11 mouse cellular contexts compared by ENCODE assay signal in genomic region chr15:96272356-96272755, GRCm38 (mm10). TPM values are rescaled to one million over a fixed set of nuclear protein-coding genes. Genes with fewer than 3 reads are reported as not detected.
DNase-seq lines count a peak whose midpoint lies in the region; ATAC-seq lines count a peak whose summit lies in the region.
"Had no signal": no experiment of that assay in that cellular context is flagged by ENCODE, and none has a peak within 500 bp of the region (broad histone marks: within the 10 kb centered on the region; RNA-seq: fewer than 3 reads in every experiment).

No protein-coding gene starts in this region.

- ATAC-seq in kidney, embryonic 16.5 days (ENCODE audit: low FRiP score, low TSS enrichment), result 0 out of 2 replicates have a peak, but pooled peaks have one; percentile 53
- no peak; the same call in 1 of the 2 replicates for ATAC-seq in kidney, embryonic 15.5 days (replicated peaks; ENCODE audit: low FRiP score)

- peaks cover 46% of the 10 kb centered on the region for H3K36me3 ChIP-seq in kidney, embryonic 16.5 days (ENCODE audit: insufficient read depth, low read length)
- H3K36me3 ChIP-seq in kidney, embryonic 15.5 days, result peaks cover 61% of the 10 kb centered on the region

- H3K4me1 ChIP-seq in kidney, embryonic 16.5 days (ENCODE audit: insufficient read depth, low read length), result peaks cover 5% of the 10 kb centered on the region
- H3K4me1 ChIP-seq in kidney, embryonic 15.5 days, result peaks cover 16% of the 10 kb centered on the region

- H3K4me3 ChIP-seq in kidney, embryonic 16.5 days (ENCODE audit: low read length), result no peak overlapping the region
- no peak overlapping the region for H3K4me3 ChIP-seq in kidney, embryonic 15.5 days (replicated peaks)
- H3K4me3 ChIP-seq: erythroblast, embryonic 14.5 days; neural tube, embryonic 12.5 days had no signal

- H3K27me3 ChIP-seq in kidney, embryonic 16.5 days (ENCODE audit: insufficient read depth, low read length), result no peaks in the 10 kb centered on the region
- H3K27me3 ChIP-seq in kidney, embryonic 15.5 days, result no peaks in the 10 kb centered on the region
- H3K27me3 ChIP-seq: neural tube, embryonic 12.5 days had no signal

- peak; percentile 70 to 72 for DNase-seq in cerebellum, postnatal 10 days
- DNase-seq in cerebellum, adult 11 months, result no peak
- peak; percentile 65 for DNase-seq in testis, postnatal 10 days (ENCODE audit: low spot score)
- no peak for DNase-seq in testis, postnatal 14 days (ENCODE audit: low spot score)
- DNase-seq in retina, embryonic 14.5 days (ENCODE audit: low spot score), result peak; percentile 20
- no peak for DNase-seq in left cerebral cortex, adult 11 months (ENCODE audit: low spot score)
- DNase-seq: layer of hippocampus, adult 9-11 months had no signal

- no peak overlapping the region for H3K27ac ChIP-seq in kidney, embryonic 16.5 days (ENCODE audit: low read length)
- H3K27ac ChIP-seq in kidney, embryonic 15.5 days, result no peak overlapping the region
- H3K27ac ChIP-seq: neural tube, embryonic 12.5 days had no signal

- WGBS in kidney, embryonic 16.5 days, result 88% methylated on average over 11 of the region's 11 CpGs
- 87% methylated on average over 11 of the region's 11 CpGs for WGBS in kidney, embryonic 15.5 days

- H3K9me3 ChIP-seq in kidney, embryonic 16.5 days (ENCODE audit: low read length), result peaks cover 6% of the 10 kb centered on the region; the same call in 1 of the 2 replicates
- peaks cover 3% of the 10 kb centered on the region; the same call in 1 of the 2 replicates for H3K9me3 ChIP-seq in kidney, embryonic 15.5 days (replicated peaks)

- H3K9ac ChIP-seq in kidney, embryonic 16.5 days (replicated peaks; ENCODE audit: low read length), result no peak overlapping the region
- H3K9ac ChIP-seq in kidney, embryonic 15.5 days, result no peak overlapping the region
- H3K9ac ChIP-seq: neural tube, embryonic 12.5 days had no signal

- no peak overlapping the region for H3K4me2 ChIP-seq in kidney, embryonic 16.5 days (replicated peaks; ENCODE audit: low read depth, low read length)
- no peak overlapping the region for H3K4me2 ChIP-seq in kidney, embryonic 15.5 days
- H3K4me2 ChIP-seq: neural tube, embryonic 12.5 days had no signal

RNA-seq across cellular contexts. Expression of gene Arid2, which starts 15.0 kb away (rescaled TPM):
- polyA plus RNA-seq in kidney, embryonic 16.5 days (2015; fragmentation: Nextera tagmentation; extraction: Ambion mirVana), result 24.0 and 25.9 TPM in 2 replicates
- polyA plus RNA-seq in kidney, embryonic 15.5 days (2015; fragmentation: Nextera tagmentation; extraction: Ambion mirVana), result 25.3 and 26.1 TPM in 2 replicates

Comparison
In these comparisons a context has a peak if more than half of its experiments do, and no peak if none do; other contexts are left out.
1. DNase-seq: peak in cerebellum, postnatal 10 days (2 of 2), testis, postnatal 10 days (single experiment) and retina, embryonic 14.5 days (single experiment); none in cerebellum, adult 11 months (single experiment), testis, postnatal 14 days (single experiment) and left cerebral cortex, adult 11 months (single experiment).